Mouse (Mus musculus) megakaryocyte, embryonic 14.5 days (primary cell): Measurements from ENCODE around the gene Trpm8.

Experiments used
- FLI1 ChIP-seq: IDR thresholded peaks from 2 replicates; pipeline ENCODE4 v1.6.1; 2012; ENCODE audit warnings: low read length, inconsistent platforms, mixed read lengths
- GATA1 ChIP-seq: IDR thresholded peaks from 3 replicates; pipeline ENCODE4 v1.6.1; 2012; ENCODE audit warnings: mixed read lengths, low read length, inconsistent platforms, borderline replicate concordance

- TF ChIP-seq GATA1 (no peak), FLI1 (no peak)
These were observed 1.9 kb downstream of the Trpm8 start for GRCm38 (mm10) chr1:88279111-88280005.
